Mouse (Mus musculus) G1E (cell line): ENCODE measurements around the gene Uchl3.

ENCODE experiments used
- CTCF ChIP-seq: IDR thresholded peaks from 2 replicates; pipeline ENCODE4 v1.5.1; 2012; ENCODE audit warnings: low read depth, low read length, inconsistent platforms, mixed read lengths
- TAL1 ChIP-seq: conservative IDR thresholded peaks from 2 replicates; pipeline ENCODE4 v1.6.1; 2012; ENCODE audit warnings: low read depth, low read length, inconsistent platforms, mixed read lengths

DNA sequence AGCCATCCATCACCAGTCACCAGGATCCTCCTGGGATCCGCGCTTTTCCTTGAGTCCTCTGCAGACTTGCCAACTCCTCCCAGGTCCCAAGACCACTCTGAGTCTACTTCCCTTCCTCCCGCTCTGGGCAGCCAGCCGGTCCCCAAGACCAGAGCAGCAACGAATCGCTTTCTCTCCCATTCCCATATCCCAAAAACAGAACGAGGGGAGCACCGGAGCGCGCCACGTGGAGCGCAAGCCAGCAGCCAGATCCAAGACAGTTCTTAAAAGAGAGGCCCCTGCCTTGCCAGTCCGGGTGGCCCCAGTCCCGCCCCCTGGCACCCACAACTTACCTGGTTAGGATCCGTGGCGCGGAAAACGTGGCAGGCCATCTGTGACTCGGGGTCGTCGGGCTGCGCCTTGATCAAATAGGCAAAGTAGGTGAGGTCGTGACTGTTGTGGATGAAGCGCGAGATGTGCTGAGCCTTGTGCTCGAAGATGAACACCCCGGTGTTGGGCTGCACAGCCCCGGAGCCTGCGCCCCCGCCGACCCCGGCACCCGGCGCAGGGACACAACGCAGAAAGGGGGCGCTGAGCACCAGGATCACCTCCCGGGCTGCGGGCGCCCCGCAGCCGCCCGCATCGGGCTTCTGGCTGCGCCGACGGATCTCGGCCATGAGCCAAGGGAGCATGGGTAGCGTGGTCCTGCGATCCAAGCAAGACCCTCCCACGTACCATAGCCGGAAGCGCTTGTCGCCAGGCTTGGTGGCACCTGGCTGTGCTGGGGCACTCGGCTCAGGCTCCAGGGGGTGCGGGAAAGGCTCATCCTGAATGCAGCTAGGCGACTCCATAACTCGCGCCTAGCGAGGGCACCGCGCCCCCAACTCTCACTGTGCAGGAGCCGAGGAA lies 45.9 kb upstream of the Uchl3 start:
- no peak for TF ChIP-seq CTCF
- no peak for TF ChIP-seq TAL1
